Mouse (Mus musculus) liver, embryonic 14.5 days (tissue): ENCODE measurements around the gene Sumo2.

Experiments
- CTCF ChIP-seq: IDR thresholded peaks from 2 replicates; pipeline ENCODE4 v1.5.1; 2016; ENCODE audit warnings: antibody characterized with exemption, low read depth, control low read depth
- EP300 ChIP-seq: IDR thresholded peaks from 2 replicates; pipeline ENCODE4 v1.6.1; 2016; ENCODE audit warnings: antibody characterized with exemption, low read depth

GRCm38 (mm10) chr11:115475025-115475757 is 60.9 kb downstream of the Sumo2 start, which contains the start of gene Armc7:
- TF ChIP-seq EP300 (no peak), CTCF (peak; percentile 17; the same call in 1 of the 2 replicates)
